Mouse (Mus musculus) layer of hippocampus, postnatal 25 days (tissue): ENCODE results near the gene Fem1a. TPM values are rescaled to one million over a fixed set of nuclear protein-coding genes. Genes with fewer than 3 reads are reported as not detected.

Source experiments
- DNase-seq, 2 experiments: peaks; one replicate each; pipeline ENCODE4 v3.0.0; 2022; ENCODE audit warnings: mixed read lengths in 2 of 2, low spot score in 1 of 2; ENCODE audit errors: extremely low spot score in 1 of 2
- microRNA-seq, 2 experiments: library from miRNA; unstranded; fragments of <30 nt; microRNA quantifications; one replicate each; pipeline ENCODE4 v1.2.0; 2021
- total RNA-seq, 2 experiments: library from RNA; stranded (reverse); gene quantifications; 2 replicates each; pipeline ENCODE4 v1.2.3; 2021

Gene Fem1a
- total RNA-seq, 2 experiments from 2014 or later, result 36.1 to 37.0 TPM

GRCm38 (mm10) chr17:56300186-56300585 lies 43.6 kb downstream of the Fem1a start, which contains the start of gene Arrdc5:
Gene Arrdc5, minus strand, starts transcription at chr17:56300286.
- no peak for DNase-seq

DNA sequence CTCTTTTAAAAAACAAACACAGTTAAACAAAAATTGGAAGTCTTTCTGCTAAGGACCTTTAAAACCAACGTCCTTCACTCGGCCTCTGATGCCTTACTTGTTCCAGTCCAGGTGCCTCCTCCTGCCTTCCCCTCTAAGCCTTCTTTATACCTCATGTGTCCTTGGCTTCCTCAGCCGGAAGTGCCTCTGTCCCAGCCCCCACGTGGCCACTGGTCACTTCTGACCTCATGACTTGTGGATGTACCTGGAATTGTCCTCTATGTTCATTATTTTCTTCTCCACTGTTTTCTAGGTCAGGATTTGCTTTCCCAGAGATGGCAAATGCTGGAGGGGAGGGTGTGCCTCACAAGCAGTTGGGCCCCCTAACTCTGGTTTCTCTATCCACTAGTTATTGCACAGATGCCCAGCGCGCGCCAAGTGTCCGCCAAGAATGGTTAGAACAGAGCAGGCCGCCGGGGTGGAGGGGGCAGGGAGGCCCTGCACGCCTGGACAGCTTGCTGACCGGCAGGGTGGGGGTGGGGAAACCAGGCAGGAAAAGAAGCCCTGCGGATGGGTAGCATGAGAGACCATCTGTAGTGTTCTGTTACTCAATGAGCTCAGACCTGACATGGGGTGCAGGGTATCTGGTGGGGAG lies 45.9 kb downstream of the Fem1a start:
- no peak for DNase-seq

DNA sequence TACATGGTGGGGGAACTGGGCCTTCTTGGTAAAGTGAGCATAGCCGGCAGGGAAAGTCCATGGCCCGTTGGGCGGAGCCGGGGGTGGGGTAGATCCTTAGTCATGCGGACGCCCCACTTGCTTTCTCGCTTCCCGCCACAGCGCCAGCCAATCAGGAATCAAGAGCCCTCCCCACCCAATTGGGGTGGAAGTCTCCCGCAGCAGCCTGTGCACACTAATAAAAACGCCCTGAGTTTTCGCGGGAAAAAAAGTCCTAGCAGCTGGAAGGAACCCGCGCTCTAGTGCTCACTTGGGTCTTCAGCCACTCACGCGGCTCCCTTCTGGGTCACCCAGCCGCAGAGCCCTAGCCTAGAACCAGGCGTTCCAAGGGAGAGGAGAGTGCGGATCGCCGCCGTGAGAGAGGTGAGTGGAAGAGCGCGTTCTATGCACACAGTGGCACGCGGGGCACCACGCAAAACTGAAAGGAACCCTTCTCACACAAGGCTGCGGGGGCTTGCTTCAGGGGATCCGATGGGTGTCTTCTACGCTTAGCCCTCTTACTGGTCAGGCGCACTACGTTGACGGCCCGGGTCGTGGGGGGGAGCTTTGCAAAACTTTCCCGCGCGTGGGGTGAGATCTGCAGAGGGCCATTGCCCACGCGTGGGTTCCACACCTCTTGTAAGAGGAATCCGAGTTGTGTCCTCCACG lies 46.7 kb downstream of the Fem1a start, which contains the start of gene Uhrf1:
Uhrf1 (plus strand) TSS at position 162 of the 687 bp plus-strand sequence.
- DNase-seq, result no peak

- peak; percentile 76 to 83 for DNase-seq
Observed at GRCm38 (mm10) chr17:56303847-56304586, 47.4 kb downstream of the Fem1a start.

DNA sequence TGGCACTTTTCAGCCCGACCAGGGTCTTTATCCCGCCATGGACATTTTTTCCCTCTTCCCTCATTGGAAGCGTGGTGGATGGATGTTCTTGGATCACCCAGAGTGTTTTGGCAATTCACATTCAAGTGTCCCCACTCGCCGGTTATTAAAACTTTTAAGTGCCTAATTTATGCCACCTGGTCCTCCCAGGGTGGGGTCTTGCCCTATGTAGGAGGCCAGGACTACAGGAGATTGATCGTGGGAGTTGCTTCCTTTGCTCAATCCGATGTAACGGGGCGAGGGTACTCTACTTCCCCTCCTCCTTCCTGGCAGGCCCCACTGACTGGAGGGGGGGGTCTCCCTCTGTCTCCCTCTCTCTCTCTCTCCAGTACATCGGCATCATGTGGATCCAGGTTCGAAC lies 48.1 kb downstream of the Fem1a start:
- no peak for DNase-seq

GRCm38 (mm10) chr17:56305156-56305555 lies 48.5 kb downstream of the Fem1a start:
- no peak for DNase-seq

- DNase-seq, result no peak
Observed at GRCm38 (mm10) chr17:56305826-56306225, 49.2 kb downstream of the Fem1a start.

DNA sequence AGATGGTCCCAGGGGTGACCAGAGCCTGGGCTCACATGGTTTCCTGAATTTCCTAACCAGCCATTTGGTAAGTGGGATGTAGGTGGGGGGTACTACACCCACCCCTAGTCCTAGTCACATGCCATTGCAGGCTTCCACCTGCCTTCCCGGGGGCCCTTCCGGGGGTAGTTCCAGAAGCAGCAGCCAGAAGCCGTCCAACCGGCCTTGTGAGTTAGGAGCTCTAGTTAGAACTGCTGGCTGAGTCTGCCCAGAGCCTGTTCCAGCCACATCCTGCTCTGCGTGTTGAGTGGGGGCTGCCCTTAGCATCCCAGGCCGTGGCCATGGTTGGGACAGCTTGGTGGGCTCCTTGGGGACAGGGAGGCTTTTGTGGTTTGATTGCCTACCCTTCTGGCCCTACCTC lies 51.5 kb downstream of the Fem1a start:
- no peak for DNase-seq

DNA sequence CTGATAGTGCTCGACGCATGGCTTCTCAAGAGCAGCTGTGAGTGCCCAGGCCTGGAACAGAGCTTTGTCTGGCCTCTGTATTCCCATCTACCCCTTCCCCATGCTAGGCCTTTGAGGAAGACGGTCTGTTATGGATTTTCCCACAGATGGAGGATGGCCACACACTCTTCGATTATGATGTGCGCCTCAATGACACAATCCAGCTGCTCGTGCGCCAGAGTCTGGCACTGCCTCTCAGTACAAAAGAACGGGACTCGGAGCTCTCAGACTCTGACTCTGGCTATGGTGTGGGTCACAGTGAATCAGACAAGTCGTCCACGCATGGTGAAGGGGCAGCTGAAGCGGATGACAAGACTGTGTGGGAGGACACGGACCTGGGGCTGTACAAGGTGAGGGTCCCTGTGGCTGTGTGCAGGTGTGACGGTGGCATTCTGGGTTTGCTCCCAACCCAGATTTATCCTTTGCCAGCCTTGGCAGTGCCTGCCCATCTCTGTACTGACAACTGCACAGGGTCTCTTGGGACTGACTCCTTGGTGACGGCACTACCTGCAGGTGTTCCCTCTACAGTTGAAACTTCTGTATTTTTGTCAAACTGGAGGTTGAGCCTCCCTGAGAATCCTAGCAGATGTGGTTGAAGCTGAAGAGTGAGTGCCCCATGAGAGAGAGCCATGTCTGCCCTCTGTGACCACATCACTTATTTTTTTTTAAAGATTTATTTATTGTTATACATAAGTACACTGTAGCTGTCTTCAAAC lies 52.8 kb downstream of the Fem1a start:
- DNase-seq, result no peak

Small RNAs within 50 kb of the gene (microRNA-seq; reads per million reads assigned to microRNA genes)
- 2,636 to 3,429 reads per million in 2 experiments for gene Mir7b

Other genes starting within 250 kb of the Fem1a start
- gene Sh3gl1, start 220.2 kb upstream of the Fem1a start, total RNA-seq, result 10 to 100 TPM; 63.1 to 64.0 TPM
- 1 to 10 TPM; 3.9 to 4.9 TPM for gene Chaf1a, start 216.4 kb upstream of the Fem1a start, total RNA-seq
- 10 to 100 TPM; 83.3 to 87.4 TPM for gene Ubxn6, start 181.8 kb upstream of the Fem1a start, total RNA-seq
- gene Hdgfl2, start 177.2 kb upstream of the Fem1a start, total RNA-seq, result 100 to 1,000 TPM in 1 of 2 experiments, 10 to 100 TPM in 1; 96.4 to 126 TPM
- gene Plin4, start 147.0 kb upstream of the Fem1a start, total RNA-seq, result 1 to 10 TPM in 1 of 2 experiments, under 1 TPM in 1; 0.68 to 2.4 TPM
- under 1 TPM; 0.30 to 0.85 TPM for gene Plin5, start 139.2 kb upstream of the Fem1a start, total RNA-seq
- gene Lrg1, start 134.8 kb upstream of the Fem1a start, total RNA-seq, result 1 to 10 TPM; 1.1 to 1.4 TPM
- gene Sema6b, start 116.5 kb upstream of the Fem1a start, total RNA-seq, result 100 to 1,000 TPM; 141 to 143 TPM
- 1 to 10 TPM; 5.4 to 6.6 TPM for gene Tnfaip8l1, start 94.3 kb upstream of the Fem1a start, total RNA-seq
- gene Mydgf, start 72.9 kb upstream of the Fem1a start, total RNA-seq, result 10 to 100 TPM; 39.4 to 41.4 TPM
- 10 to 100 TPM; 64.7 to 67.3 TPM for gene Dpp9, start 37.9 kb upstream of the Fem1a start, total RNA-seq
- 1 to 10 TPM; 5.5 to 6.0 TPM for gene Ticam1, start 20.0 kb downstream of the Fem1a start, total RNA-seq
- gene Plin3, start 36.1 kb downstream of the Fem1a start, total RNA-seq, result 10 to 100 TPM; 14.6 to 16.7 TPM
- not detected for gene Arrdc5, start 43.5 kb downstream of the Fem1a start, total RNA-seq
- 1 to 10 TPM; 1.7 to 2.0 TPM for gene Uhrf1, start 46.5 kb downstream of the Fem1a start, total RNA-seq
- 10 to 100 TPM; 92.0 to 93.4 TPM for gene Kdm4b, start 69.3 kb downstream of the Fem1a start, total RNA-seq
- 100 to 1,000 TPM; 658 to 741 TPM for gene Ptprs, start 219.7 kb downstream of the Fem1a start, total RNA-seq